Mouse (Mus musculus): ENCODE measurements around the gene Ulk3. TPM values are rescaled to one million over a fixed set of nuclear protein-coding genes. Genes with fewer than 3 reads are reported as not detected.

The Ulk3 gene
- polyA plus RNA-seq, 1 experiment from 2014 or later, result 8.0 TPM

DNA sequence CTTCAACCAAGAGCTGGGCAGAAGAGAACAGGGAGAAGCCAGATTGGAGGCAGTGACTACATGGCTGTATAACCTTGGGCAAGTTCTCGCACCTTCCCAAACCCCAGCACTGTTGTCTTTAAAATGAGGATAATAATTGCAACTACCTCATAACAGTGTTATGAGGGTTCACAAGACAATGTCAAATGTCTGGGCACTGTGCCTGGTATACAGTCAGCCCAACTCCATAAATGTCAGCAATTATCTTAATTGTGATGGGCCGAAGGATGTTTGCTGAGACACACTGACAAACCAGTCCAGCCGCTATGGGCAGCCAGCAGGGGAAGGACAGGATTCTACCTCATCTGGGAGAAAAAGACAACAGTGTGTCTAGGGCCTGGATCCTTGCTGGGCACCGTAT, 25.5 kb downstream of the Ulk3 start:
- H3K27ac ChIP-seq (ENCODE audit: low read depth), result no peak overlapping the region
- H3K9ac ChIP-seq, result no peak overlapping the region
- H3K4me1 ChIP-seq (ENCODE audit: insufficient read depth), result no peaks in the 10 kb centered on the region
- no peaks in the 10 kb centered on the region for H3K36me3 ChIP-seq (ENCODE audit: insufficient read depth)
- DNase-seq (no peak), ATAC-seq (ENCODE audit: insufficient read depth) (no peak)
- H3K4me3 ChIP-seq (ENCODE audit: low read depth, low read length), result no peak overlapping the region
- 73% methylated on average over 4 of the region's 4 CpGs for WGBS
- H3K27me3 ChIP-seq (ENCODE audit: insufficient read depth, low read length), result no peaks in the 10 kb centered on the region
- H3K9me3 ChIP-seq (ENCODE audit: low read depth, low read length), result no peaks in the 10 kb centered on the region
- H3K4me2 ChIP-seq, result no peak overlapping the region
- no peak for TF ChIP-seq CTCF (IDR thresholded peaks at IDR 0.05; ENCODE audit: low read depth)

DNA sequence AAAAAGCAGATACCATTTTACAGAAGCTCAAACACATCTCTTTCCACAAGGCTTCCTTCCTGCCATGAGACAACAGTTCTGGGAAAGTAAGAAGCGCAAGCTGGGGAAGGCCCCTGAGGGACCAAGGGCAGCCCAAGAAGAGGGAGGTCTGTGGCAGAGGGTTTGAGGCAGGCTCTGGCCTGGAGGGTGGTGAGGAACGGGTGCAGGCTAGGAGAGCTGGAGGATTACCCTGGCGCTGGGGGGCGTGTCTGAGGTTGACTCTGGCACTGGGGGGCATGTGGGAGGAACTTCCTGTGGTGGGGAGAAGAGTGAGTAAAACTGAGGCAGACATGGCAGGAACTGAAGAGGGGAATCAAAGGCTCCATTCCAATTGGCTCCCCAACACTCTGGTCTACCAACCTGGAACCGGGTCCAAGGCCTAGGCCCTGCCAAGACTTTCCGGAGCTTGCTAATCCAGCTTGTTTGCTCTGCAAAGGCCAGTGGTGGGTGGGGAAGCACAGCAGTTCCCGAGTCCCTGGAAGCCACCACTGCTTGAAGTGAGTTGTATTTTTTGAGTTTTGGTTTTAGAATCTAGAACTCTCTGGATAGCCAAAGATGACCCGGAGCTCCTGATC, 28.4 kb downstream of the Ulk3 start:
- Histone ChIP-seq H3K4me2 (no peak overlapping the region), H3K4me1 (ENCODE audit: insufficient read depth) (no peaks in the 10 kb centered on the region), H3K27ac (ENCODE audit: low read depth) (no peak overlapping the region), H3K9ac (no peak overlapping the region), H3K4me3 (ENCODE audit: low read depth, low read length) (no peak overlapping the region), H3K36me3 (ENCODE audit: insufficient read depth) (no peaks in the 10 kb centered on the region), H3K27me3 (ENCODE audit: insufficient read depth, low read length) (no peaks in the 10 kb centered on the region), H3K9me3 (ENCODE audit: low read depth, low read length) (no peaks in the 10 kb centered on the region)
- TF ChIP-seq CTCF (IDR thresholded peaks at IDR 0.05; ENCODE audit: low read depth), result no peak
- 64% methylated on average over 8 of the region's 8 CpGs for WGBS
- no peak for ATAC-seq (ENCODE audit: insufficient read depth)
- DNase-seq, result no peak

DNA sequence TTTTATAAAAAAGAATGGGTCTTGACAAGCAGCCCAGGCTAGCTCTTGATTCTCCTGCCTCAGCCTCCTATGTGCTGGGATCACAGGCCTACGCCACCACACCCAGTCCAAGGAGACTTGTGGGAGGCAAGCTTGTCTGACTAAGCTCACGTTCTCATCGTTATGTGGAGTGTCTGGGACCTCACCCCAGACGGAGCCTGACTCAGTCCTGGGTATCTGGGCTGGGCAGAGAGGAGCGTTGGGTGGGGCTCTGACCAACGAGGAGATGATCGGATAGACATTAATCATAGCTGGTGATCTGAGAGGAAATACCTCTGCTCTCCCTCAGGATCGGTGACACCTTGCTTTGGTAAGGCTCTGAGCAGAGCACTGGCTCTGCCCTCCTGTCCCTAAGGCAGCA, 29.6 kb downstream of the Ulk3 start:
- no peak overlapping the region for H3K4me2 ChIP-seq

GRCm38 (mm10) chr9:57620674-57621073, 31.4 kb downstream of the Ulk3 start, which contains the start of gene Lman1l:
TSS of gene Lman1l (minus strand) at chr9:57620774.
- peaks cover 17% of the 10 kb centered on the region for H3K36me3 ChIP-seq (ENCODE audit: insufficient read depth)
- H3K9ac ChIP-seq, result no peak within 1 kb of the TSS
- no peak for ATAC-seq (ENCODE audit: insufficient read depth)
- TF ChIP-seq CTCF (IDR thresholded peaks at IDR 0.05; ENCODE audit: low read depth), result no peak
- no peak for DNase-seq
- H3K9me3 ChIP-seq (ENCODE audit: low read depth, low read length), result no peaks in the 10 kb centered on the region
- no peak within 1 kb of the TSS for H3K27ac ChIP-seq (ENCODE audit: low read depth)
- H3K4me3 ChIP-seq (ENCODE audit: low read depth, low read length), result no peak within 1 kb of the TSS
- WGBS, result 83% methylated on average over 5 of the region's 5 CpGs
- no peaks in the 10 kb centered on the region for H3K27me3 ChIP-seq (ENCODE audit: insufficient read depth, low read length)
- no peaks in the 10 kb centered on the region for H3K4me1 ChIP-seq (ENCODE audit: insufficient read depth)
- no peak within 1 kb of the TSS for H3K4me2 ChIP-seq

More for the DNA sequence above, 29.6 kb downstream of the Ulk3 start:
- no peaks in the 10 kb centered on the region for H3K36me3 ChIP-seq (ENCODE audit: insufficient read depth)
- ATAC-seq (ENCODE audit: insufficient read depth) (no peak), DNase-seq (no peak)
- no peak overlapping the region for H3K9ac ChIP-seq
- 56% methylated on average over 8 of the region's 8 CpGs for WGBS
- no peak overlapping the region for H3K27ac ChIP-seq (ENCODE audit: low read depth)
- H3K4me1 ChIP-seq (ENCODE audit: insufficient read depth), result no peaks in the 10 kb centered on the region
- no peaks in the 10 kb centered on the region for H3K9me3 ChIP-seq (ENCODE audit: low read depth, low read length)
- no peak overlapping the region for H3K4me3 ChIP-seq (ENCODE audit: low read depth, low read length)
- no peaks in the 10 kb centered on the region for H3K27me3 ChIP-seq (ENCODE audit: insufficient read depth, low read length)
- TF ChIP-seq CTCF (IDR thresholded peaks at IDR 0.05; ENCODE audit: low read depth), result no peak

DNA sequence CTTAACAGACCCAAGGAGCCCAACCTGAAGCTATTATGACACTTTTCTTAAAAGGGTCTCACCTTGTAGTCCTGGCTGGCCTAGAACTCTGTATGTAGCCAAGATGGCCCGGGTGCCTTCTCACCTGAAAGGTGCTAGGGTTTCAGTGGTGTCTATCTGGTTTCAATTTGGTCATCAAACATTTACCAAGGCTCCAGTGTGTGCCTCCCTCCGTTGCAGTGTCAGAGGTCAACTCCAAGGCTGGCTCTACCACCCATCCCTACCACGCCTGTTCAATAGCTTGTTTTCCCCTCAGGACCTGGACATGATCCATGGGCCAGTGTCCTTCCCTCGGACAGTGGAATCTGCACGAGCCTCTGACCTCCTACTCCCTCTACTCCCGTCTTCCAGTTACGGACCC, 35.0 kb downstream of the Ulk3 start:
- no peak for DNase-seq
- Histone ChIP-seq H3K9ac (no peak overlapping the region), H3K27me3 (ENCODE audit: insufficient read depth, low read length) (no peaks in the 10 kb centered on the region), H3K9me3 (ENCODE audit: low read depth, low read length) (no peaks in the 10 kb centered on the region), H3K4me3 (ENCODE audit: low read depth, low read length) (no peak overlapping the region), H3K4me1 (ENCODE audit: insufficient read depth) (no peaks in the 10 kb centered on the region), H3K36me3 (ENCODE audit: insufficient read depth) (peaks cover 52% of the 10 kb centered on the region), H3K4me2 (no peak overlapping the region), H3K27ac (ENCODE audit: low read depth) (no peak overlapping the region)
- WGBS, result 77% methylated on average over 7 of the region's 7 CpGs
- TF ChIP-seq CTCF (IDR thresholded peaks at IDR 0.05; ENCODE audit: low read depth), result no peak
- no peak for ATAC-seq (ENCODE audit: insufficient read depth)

- no peak for TF ChIP-seq CTCF (IDR thresholded peaks at IDR 0.05; ENCODE audit: low read depth)
- H3K36me3 ChIP-seq (ENCODE audit: insufficient read depth), result peaks cover 68% of the 10 kb centered on the region
These were observed 36.6 kb downstream of the Ulk3 start for GRCm38 (mm10) chr9:57625674-57626500.

DNA sequence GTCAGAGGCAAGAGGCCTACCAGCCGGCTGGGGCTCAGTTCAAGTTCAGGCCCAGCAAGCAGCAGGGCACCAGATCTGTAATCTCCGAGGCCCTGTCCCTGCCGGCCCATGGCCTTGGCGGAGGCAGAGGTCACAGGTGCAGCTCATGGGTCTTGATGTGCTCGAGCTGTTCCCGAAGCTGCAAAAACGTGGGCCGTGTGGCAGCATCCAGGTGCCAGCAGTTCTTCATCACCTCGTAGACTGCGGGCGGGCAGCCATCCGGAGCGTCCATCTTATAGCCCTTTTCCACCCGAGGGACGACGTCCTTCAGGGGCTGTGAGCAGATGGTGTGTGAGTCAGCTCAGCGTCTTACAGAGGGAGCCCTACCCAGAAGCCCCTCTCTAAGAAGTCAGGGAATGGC, 37.9 kb downstream of the Ulk3 start:
- ATAC-seq (ENCODE audit: insufficient read depth) (no peak), DNase-seq (no peak)
- no peak overlapping the region for H3K27ac ChIP-seq (ENCODE audit: low read depth)
- WGBS, result 84% methylated on average over 17 of the region's 17 CpGs
- no peak overlapping the region for H3K4me3 ChIP-seq (ENCODE audit: low read depth, low read length)
- H3K4me2 ChIP-seq, result no peak overlapping the region
- no peak for TF ChIP-seq CTCF (IDR thresholded peaks at IDR 0.05; ENCODE audit: low read depth)
- no peaks in the 10 kb centered on the region for H3K9me3 ChIP-seq (ENCODE audit: low read depth, low read length)
- no peak overlapping the region for H3K9ac ChIP-seq
- peaks cover 79% of the 10 kb centered on the region for H3K36me3 ChIP-seq (ENCODE audit: insufficient read depth)
- H3K4me1 ChIP-seq (ENCODE audit: insufficient read depth), result no peaks in the 10 kb centered on the region
- H3K27me3 ChIP-seq (ENCODE audit: insufficient read depth, low read length), result no peaks in the 10 kb centered on the region

More at GRCm38 (mm10) chr9:57625674-57626500, 36.6 kb downstream of the Ulk3 start:
- H3K27me3 ChIP-seq (ENCODE audit: insufficient read depth, low read length), result no peaks in the 10 kb centered on the region
- H3K4me1 ChIP-seq (ENCODE audit: insufficient read depth), result no peaks in the 10 kb centered on the region
- no peak overlapping the region for H3K4me3 ChIP-seq (ENCODE audit: low read depth, low read length)
- H3K4me2 ChIP-seq, result no peak overlapping the region
- H3K9me3 ChIP-seq (ENCODE audit: low read depth, low read length), result no peaks in the 10 kb centered on the region
- no peak overlapping the region for H3K9ac ChIP-seq
- WGBS, result 84% methylated on average over 15 of the region's 15 CpGs
- H3K27ac ChIP-seq (ENCODE audit: low read depth), result no peak overlapping the region
- no peak for ATAC-seq (ENCODE audit: insufficient read depth)
- DNase-seq, result no peak
